18 mouse cellular contexts compared by ENCODE assay signal in the genomic region with DNA sequence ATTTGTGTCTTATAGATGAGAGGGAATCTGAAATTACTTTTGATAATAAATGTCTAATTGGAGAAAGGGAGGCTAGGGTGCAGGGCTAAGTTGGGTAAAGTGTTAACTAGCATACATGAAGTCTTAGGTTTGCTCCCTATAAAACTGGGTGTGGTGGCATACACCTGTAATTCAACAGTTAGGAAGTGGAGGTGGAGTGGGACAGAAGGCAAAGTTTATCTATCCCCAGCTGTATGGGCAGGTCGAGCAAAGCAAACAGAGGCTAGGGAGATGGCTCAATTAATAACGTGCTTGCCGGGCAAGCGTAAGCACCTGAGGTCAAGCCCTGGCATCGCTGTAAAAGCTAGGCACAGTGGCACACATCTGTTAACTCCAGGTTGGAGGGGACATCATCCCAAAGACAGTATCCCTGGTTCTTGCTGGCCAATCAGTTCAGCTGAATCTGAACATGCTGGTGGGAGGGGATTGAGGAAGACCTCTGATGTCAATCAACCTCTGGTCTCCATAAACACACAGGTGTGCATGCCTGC.
"Had no signal": no experiment of that assay in that cellular context is flagged by ENCODE, and none has a peak within 500 bp of the region (broad histone marks: within the 10 kb centered on the region; RNA-seq: fewer than 3 reads in every experiment).

No protein-coding gene starts in this region.

- DNase-seq: lung, adult 18-20 months; lung, embryonic 14.5 days; lung, postnatal 10 days; lung, postnatal 4 days; midbrain, embryonic 14.5 days; retina, postnatal 1 day; right cerebral cortex, adult 18-20 months; thymus, adult 2 months; thymus, postnatal 25 days; thymus, postnatal 4 days had no signal

- H3K9me3 ChIP-seq: midbrain, embryonic 10.5 days; midbrain, embryonic 12.5 days; neural tube, embryonic 13.5 days; neural tube, embryonic 15.5 days; stomach, embryonic 15.5 days had no signal

- H3K4me3 ChIP-seq: midbrain, embryonic 10.5 days; midbrain, embryonic 12.5 days; myocyte; neural tube, embryonic 13.5 days; neural tube, embryonic 15.5 days; stomach, embryonic 15.5 days had no signal

- H3K9ac ChIP-seq: lung, embryonic 14.5 days; midbrain, embryonic 12.5 days; neural tube, embryonic 13.5 days; neural tube, embryonic 15.5 days; stomach, embryonic 15.5 days had no signal

- H3K4me1 ChIP-seq: stomach, embryonic 15.5 days had no signal

- ATAC-seq: midbrain, embryonic 16.5 days had no signal

- H3K27ac ChIP-seq: midbrain, embryonic 10.5 days; midbrain, embryonic 12.5 days; neural tube, embryonic 13.5 days; neural tube, embryonic 15.5 days; stomach, embryonic 15.5 days; stomach, postnatal 0 days had no signal

- H3K36me3 ChIP-seq: midbrain, embryonic 10.5 days; midbrain, embryonic 12.5 days; neural tube, embryonic 13.5 days; neural tube, embryonic 15.5 days; stomach, embryonic 15.5 days had no signal

- H3K27me3 ChIP-seq: midbrain, embryonic 12.5 days; neural tube, embryonic 13.5 days; stomach, embryonic 15.5 days had no signal

- H3K4me2 ChIP-seq: lung, embryonic 14.5 days; midbrain, embryonic 12.5 days; neural tube, embryonic 13.5 days; neural tube, embryonic 15.5 days; stomach, embryonic 15.5 days had no signal
